Mouse (Mus musculus) Muller cell, postnatal 12 days (primary cell): ENCODE data around the gene Tomm40.

Source experiments
- DNase-seq: peaks from one replicate; pipeline ENCODE4 v3.0.0-alpha.2; 2015; ENCODE audit errors: inconsistent ontology term

The Tomm40 gene

DNA sequence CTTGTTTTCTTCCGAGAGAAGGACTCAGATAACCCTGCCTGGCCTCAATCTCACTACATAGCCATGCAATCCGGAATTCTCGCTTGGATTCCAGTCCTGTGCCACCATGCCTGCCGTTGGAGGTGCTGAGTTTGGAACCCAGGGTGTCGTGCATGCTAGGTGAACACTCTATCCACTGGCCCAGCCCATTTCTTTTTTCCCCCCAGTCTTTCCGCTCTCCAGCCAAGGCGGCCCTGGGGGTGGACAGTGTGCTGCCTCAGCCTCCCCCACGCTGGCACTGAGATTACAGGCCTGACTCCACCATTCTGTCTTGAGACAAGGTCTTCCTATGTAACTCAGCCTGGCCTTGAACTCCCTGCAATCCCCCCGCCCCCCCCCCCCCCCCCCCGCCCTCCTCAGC, 30.7 kb upstream of the Tomm40 start:
- no peak for DNase-seq

DNA sequence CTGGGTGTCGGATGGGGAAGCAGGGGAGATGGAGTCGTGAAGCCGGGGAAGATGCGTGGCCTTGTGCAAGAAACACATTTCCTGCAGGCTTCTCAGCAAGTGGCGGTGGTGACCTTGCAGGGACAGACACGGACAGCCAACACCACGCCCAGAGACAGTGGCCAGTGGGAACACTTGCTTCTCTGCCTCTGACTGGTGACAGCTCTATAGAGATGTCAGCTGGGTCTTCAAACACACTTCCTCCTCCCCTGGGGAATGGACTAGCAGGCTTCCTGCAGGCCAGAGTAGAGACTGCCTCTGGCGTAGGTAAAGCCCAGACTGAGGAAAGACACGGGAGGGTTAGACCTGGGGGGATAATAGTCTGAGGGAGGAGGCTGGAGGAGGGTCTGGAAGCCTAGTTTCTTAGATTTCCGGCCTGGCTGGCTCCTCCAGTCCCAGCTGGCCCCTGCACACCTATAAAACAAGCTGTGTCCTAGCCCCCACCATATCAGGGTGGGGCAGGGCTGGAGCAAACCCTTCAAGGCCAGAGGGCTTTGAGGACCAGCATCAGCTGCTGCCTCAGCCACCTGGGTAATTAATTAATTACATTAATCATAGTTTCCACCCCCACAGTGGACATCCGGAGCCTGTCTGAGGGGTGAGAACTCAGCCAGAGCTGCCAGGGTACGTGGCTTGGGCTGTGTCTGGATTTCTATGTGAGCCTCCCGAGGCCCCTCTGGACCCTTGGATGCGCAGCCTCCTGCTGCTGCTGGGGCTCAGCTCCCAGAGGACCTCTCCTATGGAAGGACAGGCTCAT, 29.6 kb upstream of the Tomm40 start:
- DNase-seq: no peak

DNA sequence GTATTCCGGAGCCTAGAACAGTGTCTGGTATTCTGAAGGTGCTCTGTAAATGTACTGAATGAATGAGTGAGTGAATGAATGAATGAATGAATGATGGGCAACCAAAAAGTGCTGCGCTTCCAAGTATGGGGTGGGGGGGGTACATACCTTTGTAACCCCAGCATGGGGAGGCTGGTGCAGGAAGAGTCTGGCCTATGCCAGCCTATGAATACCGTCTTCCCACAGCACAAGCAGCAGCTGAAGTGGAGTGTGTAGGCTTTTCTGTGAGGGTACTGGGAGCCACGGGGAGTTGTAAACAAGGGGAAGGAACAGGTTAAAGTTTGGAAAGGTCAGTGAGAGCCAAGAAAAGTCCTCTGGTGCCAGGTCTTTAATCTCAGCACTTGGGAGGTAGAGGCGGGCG, 28.6 kb upstream of the Tomm40 start:
- no peak for DNase-seq

DNA sequence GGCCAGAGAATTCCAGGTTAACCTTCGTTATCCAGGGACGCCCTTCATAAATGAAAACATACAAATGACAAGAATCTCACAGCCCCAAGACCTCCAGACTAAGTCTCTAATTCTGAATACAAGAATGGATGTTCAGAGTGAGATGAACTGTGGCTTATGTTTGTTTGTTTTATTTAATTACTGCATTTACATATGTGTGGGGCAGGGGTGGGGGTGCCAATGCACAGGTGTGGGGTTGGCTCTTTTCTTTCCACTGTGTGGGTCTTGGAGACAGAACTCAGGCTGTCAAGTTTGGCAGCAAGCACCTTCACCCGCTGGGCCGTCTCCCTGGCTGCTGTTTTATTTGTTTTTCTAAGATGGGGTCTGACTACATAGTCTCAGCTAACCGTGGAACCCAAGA, 27.2 kb upstream of the Tomm40 start:
- DNase-seq: no peak

DNA sequence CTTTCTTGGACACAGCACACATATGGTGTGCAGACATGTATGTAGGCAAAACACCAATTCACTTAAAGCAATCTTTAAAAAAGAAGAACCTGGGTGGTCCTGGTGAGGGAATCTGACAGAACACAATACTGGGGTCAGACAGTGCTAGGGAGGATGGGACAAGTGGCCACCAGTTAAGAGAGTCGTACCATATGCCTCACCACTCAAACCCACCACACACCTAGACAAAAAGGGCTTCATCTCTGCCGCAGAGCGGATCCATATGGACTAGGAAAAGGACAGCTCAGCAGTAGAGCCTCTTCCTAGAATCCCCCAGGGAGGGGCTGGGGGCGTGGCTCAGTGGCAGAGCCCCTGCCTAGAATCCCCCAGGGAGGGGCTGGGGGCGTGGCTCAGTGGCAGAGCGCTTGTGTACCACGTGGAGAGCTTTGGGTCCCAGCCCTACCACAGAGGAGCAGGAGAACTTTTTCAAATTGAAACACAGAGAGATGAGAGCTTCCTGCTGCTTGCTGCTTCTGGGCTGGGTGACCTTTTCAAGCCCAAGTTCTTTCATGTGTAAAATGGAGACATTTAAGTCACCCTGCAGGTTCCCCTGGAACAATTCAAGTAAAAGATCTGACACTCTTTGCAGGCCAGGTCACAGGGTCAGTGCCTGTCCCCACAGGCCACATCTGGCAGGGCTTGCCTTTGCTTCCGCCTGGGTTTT, 26.2 kb upstream of the Tomm40 start:
- no peak for DNase-seq

DNA sequence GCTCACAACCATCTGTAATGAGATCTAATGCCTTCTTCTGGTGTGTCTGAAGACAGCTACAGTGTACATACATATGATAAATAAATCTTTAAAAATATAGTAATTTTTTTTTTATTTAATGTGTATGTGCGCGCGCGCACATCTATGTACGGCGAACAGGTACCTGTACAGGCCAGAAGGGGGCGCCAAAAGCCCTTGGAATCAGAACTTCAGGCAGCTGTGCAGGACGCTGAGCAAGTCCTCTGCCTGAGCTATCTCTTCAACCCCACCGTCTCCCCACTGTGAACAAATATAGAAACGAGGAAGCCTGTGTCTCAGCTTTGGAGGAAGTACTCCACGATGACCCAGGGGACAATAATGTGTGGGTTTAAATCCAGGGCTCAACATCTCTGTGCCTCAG, 25.0 kb upstream of the Tomm40 start:
- DNase-seq: no peak

DNA sequence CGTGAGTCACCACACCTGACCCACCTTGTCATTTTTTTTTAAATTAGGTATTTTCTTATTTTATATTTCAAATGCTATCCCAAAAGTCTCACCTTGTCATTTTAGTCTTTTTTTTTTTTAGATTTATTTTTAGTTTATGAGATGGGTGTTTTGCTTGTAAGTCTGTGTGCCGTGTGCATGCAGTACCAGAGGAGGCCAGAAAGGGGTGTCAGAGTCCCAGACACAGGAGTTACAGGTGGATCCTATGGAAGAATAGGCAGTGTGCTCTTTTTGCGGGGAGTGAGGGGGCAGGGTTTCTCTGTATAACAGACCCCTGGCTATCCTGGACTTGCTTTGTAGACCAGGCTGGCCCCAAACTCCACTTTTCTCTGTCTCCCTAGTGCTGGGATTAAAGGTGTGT, 23.5 kb upstream of the Tomm40 start:
- DNase-seq: no peak

DNA sequence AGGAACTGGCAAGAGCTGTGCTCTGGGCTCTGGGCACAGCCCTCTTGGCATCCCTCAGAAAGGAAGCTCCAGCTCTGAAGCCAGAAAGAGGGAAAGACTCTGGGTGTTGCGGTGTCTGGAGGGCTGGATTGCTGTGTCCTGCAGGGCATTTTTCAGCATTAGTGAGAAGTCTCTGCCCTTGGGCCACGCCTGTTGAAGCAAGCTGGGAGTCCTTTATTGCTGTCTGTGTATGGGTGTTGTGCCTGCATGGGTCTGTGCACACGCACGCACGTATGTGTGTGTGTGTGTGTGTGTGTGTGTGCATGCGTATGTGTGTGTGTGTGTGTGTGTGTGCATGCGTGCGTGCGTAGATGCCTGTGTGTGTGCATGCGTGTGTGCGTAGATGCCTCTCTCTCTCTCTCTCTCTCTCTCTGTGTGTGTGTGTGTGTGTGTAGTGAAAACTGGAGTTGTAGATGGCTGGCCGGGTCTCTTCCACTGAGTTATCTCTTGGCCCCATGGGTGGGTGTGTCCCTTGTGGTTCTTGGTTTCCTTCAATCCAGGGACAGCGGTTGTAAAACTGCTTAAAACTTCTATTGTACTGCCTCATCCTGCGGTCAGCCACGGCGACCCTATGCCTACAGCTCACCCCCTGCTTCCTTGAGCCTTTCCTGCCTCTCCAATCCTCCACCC, 21.3 kb upstream of the Tomm40 start:
- no peak for DNase-seq

DNA sequence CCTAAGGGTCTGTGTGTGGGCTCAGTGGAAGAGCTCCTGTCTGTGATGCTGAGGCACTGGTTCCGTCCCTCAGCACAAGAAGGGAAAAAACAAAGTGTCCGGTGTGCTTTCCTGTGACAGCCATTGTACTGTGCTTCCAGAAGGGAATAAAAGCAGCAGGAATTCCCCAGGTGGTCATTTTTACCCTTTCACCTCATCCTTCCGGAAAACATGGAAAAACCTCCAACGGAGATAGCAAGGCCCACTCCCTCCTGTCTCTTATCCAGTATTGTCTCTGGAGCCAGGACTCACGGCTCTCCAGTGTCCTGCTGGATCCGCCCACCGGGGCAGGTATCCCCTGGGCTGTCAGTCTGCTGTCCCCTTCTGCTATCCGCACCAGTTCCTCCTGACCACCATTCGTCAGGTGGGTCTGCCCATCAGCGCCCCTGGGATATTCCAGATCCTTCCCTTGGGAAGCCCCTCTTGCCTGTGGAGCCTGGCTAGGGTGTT, 19.0 kb upstream of the Tomm40 start:
- DNase-seq: no peak

DNA sequence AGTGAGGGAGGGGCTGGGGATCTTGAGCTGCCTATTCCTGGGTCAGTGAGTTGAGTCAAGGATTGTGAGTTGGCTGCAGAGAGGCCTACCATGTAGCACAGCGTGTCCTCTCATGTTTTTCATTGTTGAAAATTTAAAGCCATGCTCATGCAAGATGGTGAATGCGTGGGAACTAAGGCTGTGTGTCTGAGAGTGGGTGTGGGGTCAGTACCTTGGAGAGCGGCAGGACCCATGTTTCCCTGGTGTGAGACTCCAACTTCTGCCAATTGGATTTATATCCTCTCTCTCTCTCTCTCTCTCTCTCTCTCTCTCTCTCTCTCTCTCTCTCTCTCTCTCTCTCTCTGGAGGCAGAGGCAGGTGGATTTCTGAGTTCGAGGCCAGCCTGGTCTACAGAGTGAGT, 11.3 kb upstream of the Tomm40 start:
- DNase-seq: no peak

DNA sequence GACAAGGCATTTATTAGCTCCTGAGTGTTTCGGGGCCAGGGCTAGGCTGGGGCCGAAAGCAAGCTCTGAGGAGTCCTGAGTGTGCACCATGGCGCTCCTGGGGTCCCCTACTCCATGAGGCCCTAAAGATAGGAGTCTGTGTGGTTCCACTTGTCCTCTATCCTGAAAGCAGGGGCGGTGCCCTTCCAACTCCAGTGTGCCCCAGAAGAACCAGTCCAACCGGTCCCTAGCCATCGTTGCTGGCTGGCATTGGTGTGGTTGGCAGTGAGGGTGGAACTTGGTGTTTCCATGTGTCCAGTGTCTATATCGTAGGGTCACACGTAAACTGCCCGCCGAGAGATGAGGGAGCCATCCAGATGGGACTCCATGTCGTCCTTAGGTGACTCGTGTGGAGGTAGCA, 8.9 kb upstream of the Tomm40 start:
- DNase-seq: no peak

DNA sequence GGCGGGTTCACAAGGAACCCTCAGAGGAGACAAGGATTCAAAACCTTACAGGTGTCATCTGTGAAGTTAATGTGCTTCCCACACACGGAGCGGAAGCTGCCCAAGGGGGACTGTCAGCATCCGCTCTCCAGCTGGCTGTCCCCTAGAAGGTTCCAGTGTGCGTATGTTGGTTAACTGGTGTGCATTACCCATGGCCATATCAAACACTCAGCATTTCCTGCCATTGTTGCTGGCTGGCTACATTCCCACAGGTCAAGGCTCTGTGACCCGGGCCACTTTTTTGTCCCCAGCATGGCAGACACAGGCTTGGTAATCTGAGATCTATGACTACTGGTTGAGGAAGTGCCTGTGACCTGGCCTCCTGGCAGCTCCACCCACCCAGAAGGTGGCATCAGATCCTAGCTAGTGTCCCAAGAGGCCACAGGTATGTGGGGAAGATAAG, 7.5 kb upstream of the Tomm40 start:
- no peak for DNase-seq

DNA sequence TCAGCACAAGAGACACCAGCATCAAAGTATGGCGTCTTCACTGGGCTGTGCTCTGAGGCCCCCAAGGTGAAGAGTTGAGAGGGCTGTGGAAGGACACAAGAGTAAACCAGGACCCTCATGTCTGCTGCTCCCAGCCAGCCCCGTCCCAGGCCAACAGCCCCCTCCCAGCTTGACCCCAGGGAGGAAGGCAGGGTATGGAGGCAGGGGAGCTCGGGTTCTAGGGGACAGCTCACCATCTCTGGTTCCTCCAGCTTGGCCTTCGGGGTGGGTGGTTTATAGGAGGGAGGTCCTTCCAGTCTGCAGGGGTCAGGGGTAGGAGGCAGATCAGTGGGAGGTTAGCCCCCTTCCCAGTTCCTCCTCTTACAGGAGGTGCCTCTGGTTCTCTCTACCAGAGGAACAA, 4.0 kb upstream of the Tomm40 start:
- no peak for DNase-seq

DNA sequence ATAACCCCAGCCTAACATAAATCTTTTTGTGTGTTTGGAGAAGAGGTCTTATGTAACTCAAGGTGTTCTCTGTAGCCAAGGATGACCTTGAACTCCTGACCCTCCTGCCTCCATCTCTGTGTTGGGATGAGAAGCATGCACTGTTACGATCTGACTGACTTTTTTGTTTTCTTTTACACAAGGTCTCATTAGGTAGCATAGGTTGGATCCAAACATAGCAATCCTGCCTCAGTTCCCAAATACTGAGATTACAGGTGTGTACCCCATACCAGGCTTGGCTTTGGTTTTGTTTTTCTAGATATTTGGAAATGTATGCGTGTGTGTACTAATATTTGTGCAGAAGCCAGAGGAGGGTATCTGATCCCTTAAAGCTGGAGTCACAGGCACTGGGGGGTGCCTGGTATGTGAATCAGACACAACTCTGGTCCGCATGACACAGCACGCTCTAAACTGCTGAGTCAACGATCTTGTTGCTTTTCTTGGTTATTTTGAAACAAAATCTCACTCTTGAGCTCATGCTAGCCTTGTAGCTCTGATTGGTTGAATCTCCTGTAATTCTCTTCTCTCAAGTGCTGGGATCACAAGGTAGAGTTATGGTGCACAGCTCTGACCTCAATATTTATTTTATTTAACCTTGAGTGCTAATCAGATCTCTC, 3.2 kb upstream of the Tomm40 start:
- no peak for DNase-seq

DNA sequence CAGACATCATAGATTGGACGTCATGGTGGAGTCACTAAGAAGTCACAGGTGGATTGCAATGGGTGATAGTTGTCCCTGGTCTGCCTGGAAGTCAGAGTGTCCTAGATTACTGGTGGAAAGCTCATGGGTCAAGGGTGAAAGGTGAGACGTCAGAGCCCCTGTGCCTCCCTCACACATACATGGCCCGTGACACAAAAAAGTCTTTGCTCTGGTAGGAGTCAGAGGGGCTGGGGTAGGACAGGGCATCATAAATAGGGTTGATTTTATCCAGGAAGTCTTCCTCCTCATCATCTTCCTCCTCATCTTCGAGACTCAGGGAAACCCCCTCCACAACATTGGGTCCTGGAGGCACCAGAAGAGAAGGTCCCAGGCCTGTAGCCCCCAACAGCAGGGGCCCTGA, 2.1 kb upstream of the Tomm40 start:
- no peak for DNase-seq

DNA sequence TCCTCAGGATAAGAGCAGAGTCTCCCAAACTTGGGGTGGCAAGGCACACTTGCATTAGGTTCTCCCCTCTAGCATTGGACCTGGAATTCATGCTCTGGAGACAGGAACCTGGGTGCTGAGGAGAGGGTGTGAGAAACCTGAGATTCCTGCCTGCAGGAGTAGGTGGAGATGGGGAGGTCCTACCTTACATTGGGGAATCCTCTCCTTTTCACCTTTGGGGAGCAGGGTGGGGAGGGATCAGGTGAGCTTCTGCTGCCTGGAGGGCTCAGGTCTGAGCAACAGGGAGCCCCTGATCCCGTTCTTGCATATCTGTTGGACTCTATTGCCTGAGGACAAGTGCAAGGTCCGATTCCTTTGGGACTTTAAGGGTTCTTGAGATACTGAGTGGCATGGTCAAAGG, 1.6 kb upstream of the Tomm40 start:
- DNase-seq: no peak

DNA sequence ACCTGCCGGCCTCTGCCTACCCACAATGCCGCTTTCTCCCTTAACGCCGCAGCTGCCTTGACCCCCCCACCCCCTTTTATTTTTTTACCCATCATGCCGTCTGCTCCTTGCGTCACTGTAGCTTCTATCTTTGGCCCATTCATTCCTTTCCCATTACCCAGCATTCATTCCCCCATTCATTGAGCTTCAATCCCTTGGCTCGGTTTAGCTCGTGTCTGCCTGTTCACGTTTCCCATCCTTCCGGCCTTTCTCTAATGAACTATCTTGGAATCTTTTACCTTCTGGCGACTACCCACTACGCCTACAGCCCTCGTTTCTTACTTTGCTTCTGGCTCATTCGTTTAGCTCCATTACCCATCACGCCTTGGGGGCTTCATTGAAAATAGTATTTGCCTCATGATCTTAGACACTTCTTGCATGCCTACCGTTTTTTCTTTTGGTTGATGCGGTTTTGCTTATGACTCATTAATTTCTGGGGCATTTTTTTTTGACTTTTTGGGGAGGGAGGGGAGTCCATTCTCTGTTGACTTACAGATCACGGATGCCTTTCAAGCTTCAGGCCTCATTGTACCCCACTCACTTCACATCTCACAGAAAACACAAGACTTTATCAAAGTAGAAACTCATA, 931 bp upstream of the Tomm40 start:
- no peak for DNase-seq

DNA sequence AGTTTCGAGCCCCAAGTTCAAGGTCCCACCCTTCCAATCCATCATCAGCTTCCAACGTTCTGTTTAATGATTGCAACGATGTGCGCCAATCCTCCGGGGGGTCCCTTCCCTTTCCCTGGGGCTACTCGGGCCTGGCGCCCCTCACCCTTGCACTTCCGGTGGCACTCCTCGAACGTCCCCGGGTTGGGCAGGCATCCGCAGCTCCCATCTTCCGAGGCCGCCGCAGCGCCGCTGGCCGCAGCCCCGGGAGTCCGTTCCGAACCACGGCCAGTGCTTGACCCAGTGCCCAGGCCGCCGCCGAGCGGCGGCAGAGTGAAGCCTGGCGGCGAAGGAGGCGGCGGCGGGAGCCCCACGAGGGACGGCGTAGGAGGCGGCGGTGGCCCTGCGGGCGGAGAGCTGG, 402 bp downstream of the Tomm40 start:
- DNase-seq: no peak

DNA sequence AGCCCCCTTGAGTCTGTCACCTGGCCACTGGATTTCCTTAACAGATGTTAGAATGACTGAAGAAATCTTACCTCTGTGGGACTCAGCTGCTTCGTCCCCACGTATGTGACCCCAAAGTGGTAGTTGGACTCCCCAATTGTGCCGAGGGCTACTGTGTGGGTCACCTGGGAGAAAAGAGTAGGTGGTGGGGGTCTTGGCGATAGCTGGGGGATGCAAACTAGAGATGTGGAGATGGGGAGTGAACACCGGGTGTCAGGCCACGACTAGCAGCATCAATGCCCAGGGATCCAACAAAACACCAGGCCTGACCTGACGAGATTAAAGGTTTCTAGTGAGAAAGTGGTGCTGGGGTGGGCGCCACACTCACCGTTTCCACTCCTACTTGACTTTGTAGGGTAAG, 1.6 kb downstream of the Tomm40 start:
- no peak for DNase-seq

DNA sequence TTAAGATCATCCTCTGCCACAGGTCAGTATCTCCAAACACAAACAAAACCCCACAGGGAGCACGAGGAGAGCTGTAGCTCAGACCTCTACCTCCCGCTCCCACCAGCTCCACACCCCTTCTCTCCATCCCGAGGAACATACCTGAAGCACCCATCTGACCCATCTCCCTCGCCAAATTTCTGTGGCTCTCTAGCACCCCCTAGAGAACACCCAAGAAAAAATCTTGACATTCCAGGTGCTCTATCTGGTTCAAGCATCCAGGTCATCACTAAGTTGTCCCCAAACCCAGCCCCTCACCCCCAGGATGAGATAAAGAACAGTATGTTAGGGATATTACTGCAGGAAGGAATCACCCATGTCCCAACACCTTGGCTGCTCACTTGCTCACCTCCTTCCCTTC, 2.0 kb downstream of the Tomm40 start:
- DNase-seq: no peak

DNA sequence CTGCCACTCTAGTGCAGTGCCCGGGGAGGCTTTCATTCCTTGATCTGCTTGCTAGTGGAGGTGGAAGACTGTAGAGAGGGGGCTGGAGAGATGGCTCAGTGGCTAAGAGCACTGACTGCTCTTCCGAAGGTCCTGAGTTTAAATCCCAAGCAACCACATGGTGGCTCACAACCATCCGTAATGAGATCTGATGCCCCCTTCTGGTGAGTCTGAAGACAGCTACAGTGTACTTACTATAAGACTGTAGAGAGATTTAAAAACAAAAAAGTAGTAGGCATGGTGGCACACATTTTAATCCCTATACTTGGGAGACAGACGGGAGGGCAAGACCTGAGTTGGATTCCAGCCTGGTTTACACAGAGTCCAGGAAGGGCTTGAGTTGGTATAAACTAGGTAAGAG, 2.8 kb downstream of the Tomm40 start:
- no peak for DNase-seq

DNA sequence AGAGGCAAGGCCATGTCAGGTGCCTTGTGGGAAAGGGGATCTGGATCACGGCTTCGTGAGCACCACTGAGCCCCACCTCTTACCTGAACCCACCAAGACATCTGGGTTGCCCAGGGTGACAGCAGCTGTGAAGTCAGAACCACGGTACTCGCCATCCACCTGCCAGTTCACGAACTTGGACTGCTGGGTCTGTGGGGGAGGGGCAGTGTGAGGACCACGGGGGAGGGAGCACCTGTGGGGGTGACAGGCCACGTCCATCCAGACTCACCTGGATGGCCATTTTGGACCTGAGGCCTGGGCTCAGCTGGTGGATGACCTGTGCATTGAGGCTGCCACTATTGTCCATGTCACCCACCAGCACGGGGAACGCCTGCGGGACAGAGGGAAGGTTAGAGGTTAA, 4.6 kb downstream of the Tomm40 start:
- no peak for DNase-seq
